Mouse (Mus musculus) spleen, postnatal 14 days (tissue): ENCODE results near the gene Ubp1.

Experiments
- DNase-seq, 2 experiments: peaks; one replicate each; pipeline ENCODE4 v3.0.0; 2021 to 2022; ENCODE audit warnings: low spot score in 2 of 2

Ubp1 gene

GRCm38 (mm10) chr9:113969399-113969798, 38.7 kb downstream of the Ubp1 start:
- DNase-seq: no peak

GRCm38 (mm10) chr9:113970041-113970440, 39.3 kb downstream of the Ubp1 start:
- peak; percentile 30 to 38 for DNase-seq

GRCm38 (mm10) chr9:113971615-113972014, 40.9 kb downstream of the Ubp1 start:
- no peak for DNase-seq

- no peak for DNase-seq
These were observed 43.1 kb downstream of the Ubp1 start for GRCm38 (mm10) chr9:113973857-113974256.

- DNase-seq: no peak
These were observed 44.2 kb downstream of the Ubp1 start for GRCm38 (mm10) chr9:113974945-113975344.

GRCm38 (mm10) chr9:113975442-113975841, 44.7 kb downstream of the Ubp1 start:
- DNase-seq: no peak

GRCm38 (mm10) chr9:113976264-113976663, 45.5 kb downstream of the Ubp1 start:
- no peak for DNase-seq

GRCm38 (mm10) chr9:113977225-113977840, 46.6 kb downstream of the Ubp1 start:
- no peak for DNase-seq

- no peak for DNase-seq
These were observed 47.9 kb downstream of the Ubp1 start for GRCm38 (mm10) chr9:113978656-113979055.

GRCm38 (mm10) chr9:113979356-113979755, 48.6 kb downstream of the Ubp1 start:
- DNase-seq: no peak

- DNase-seq: no peak
These were observed 50.6 kb downstream of the Ubp1 start for GRCm38 (mm10) chr9:113981099-113981880.

GRCm38 (mm10) chr9:113982451-113982850, 51.7 kb downstream of the Ubp1 start:
- DNase-seq: no peak

- no peak for DNase-seq
These were observed 52.3 kb downstream of the Ubp1 start for GRCm38 (mm10) chr9:113982883-113983670.

- no peak for DNase-seq
These were observed 54.3 kb downstream of the Ubp1 start for GRCm38 (mm10) chr9:113984946-113985620.

GRCm38 (mm10) chr9:113990547-113991248, 60.0 kb downstream of the Ubp1 start:
- peak; percentile 60 to 75 for DNase-seq

GRCm38 (mm10) chr9:113992810-113993209, 62.1 kb downstream of the Ubp1 start:
- DNase-seq: no peak

GRCm38 (mm10) chr9:113998311-113998710, 67.6 kb downstream of the Ubp1 start:
- DNase-seq: no peak

GRCm38 (mm10) chr9:114006801-114007200, 76.1 kb downstream of the Ubp1 start:
- DNase-seq: no peak

GRCm38 (mm10) chr9:114007850-114008350, 77.2 kb downstream of the Ubp1 start:
- DNase-seq: no peak

GRCm38 (mm10) chr9:114009526-114009925, 78.8 kb downstream of the Ubp1 start:
- DNase-seq: no peak

GRCm38 (mm10) chr9:114011203-114011602, 80.5 kb downstream of the Ubp1 start:
- DNase-seq: no peak
